Mouse (Mus musculus) thymus, adult 2 months (tissue): Measurements from ENCODE around the gene Pip4k2b.

Experiments
- CTCF ChIP-seq: fragments of 200-500 bp; IDR thresholded peaks from 2 replicates; pipeline ENCODE4 v1.5.1; 2012; ENCODE audit warnings: mild to moderate bottlenecking, control low read depth, low read length, moderate library complexity, borderline replicate concordance; ENCODE audit not compliant: control insufficient read depth, poor library complexity, insufficient read depth; ENCODE audit errors: extremely low read depth
- POLR2A ChIP-seq: fragments of 200-500 bp; IDR thresholded peaks from 2 replicates; pipeline ENCODE4 v1.6.1; 2012; ENCODE audit warnings: mild to moderate bottlenecking, low read length, control low read depth, moderate library complexity; ENCODE audit not compliant: control insufficient read depth, poor library complexity, insufficient read depth; ENCODE audit errors: extremely low read depth

- TF ChIP-seq POLR2A = no peak
- no peak for TF ChIP-seq CTCF
Measured at GRCm38 (mm10) chr11:97758942-97759341, 14.4 kb upstream of the Pip4k2b start.
